Mouse (Mus musculus): ENCODE data around the gene Atp1b2. TPM values are rescaled to one million over a fixed set of nuclear protein-coding genes. Genes with fewer than 3 reads are reported as not detected.
"Not testable (repeated sequence)": the region's sequence is repeated elsewhere in the genome, so short reads cannot be mapped to it uniquely, and the experiment has no call there.

Atp1b2 gene
- polyA plus RNA-seq, 1 experiment from 2014 or later, result 6.9 TPM

GRCm38 (mm10) chr11:69620394-69621081, 14.8 kb upstream of the Atp1b2 start:
- H3K27me3 ChIP-seq (ENCODE audit: insufficient read depth, low read length), result peaks cover 4% of the 10 kb centered on the region; the same call in 1 of the 2 replicates
- no peaks in the 10 kb centered on the region for H3K36me3 ChIP-seq (ENCODE audit: insufficient read depth)
- TF ChIP-seq CTCF (IDR thresholded peaks at IDR 0.05; ENCODE audit: low read depth), result no peak
- DNase-seq (no peak), ATAC-seq (ENCODE audit: insufficient read depth) (no peak)
- H3K27ac ChIP-seq (ENCODE audit: low read depth), result no peak overlapping the region
- no peak overlapping the region for H3K4me2 ChIP-seq
- no peaks in the 10 kb centered on the region for H3K4me1 ChIP-seq (ENCODE audit: insufficient read depth)
- H3K4me3 ChIP-seq (ENCODE audit: low read depth, low read length), result no peak overlapping the region
- H3K9ac ChIP-seq, result no peak overlapping the region
- 62% methylated on average over 7 of the region's 7 CpGs for WGBS
- no peaks in the 10 kb centered on the region for H3K9me3 ChIP-seq (ENCODE audit: low read depth, low read length)

- H3K4me2 ChIP-seq, result no peak within 1 kb of the TSS
- 53% methylated on average over 5 of the region's 5 CpGs for WGBS
- peaks cover 4% of the 10 kb centered on the region; the same call in 1 of the 2 replicates for H3K27me3 ChIP-seq (ENCODE audit: insufficient read depth, low read length)
- H3K9ac ChIP-seq, result no peak within 1 kb of the TSS
- H3K4me1 ChIP-seq (ENCODE audit: insufficient read depth), result 0 out of 2 replicates have a peak, but pooled peaks cover 5% of the 10 kb centered on the region
- no peak within 1 kb of the TSS for H3K27ac ChIP-seq (ENCODE audit: low read depth)
- H3K9me3 ChIP-seq (ENCODE audit: low read depth, low read length), result no peaks in the 10 kb centered on the region
- TF ChIP-seq CTCF (IDR thresholded peaks at IDR 0.05; ENCODE audit: low read depth), result no peak
- ATAC-seq (ENCODE audit: insufficient read depth) (no peak), DNase-seq (no peak)
- no peaks in the 10 kb centered on the region for H3K36me3 ChIP-seq (ENCODE audit: insufficient read depth)
- no peak within 1 kb of the TSS for H3K4me3 ChIP-seq (ENCODE audit: low read depth, low read length)
Observed at GRCm38 (mm10) chr11:69617805-69618204, 12.1 kb upstream of the Atp1b2 start, which contains the start of gene Shbg. Shbg (minus strand) TSS chr11:69617905.

- Histone ChIP-seq H3K9ac (no peak overlapping the region), H3K4me1 (ENCODE audit: insufficient read depth) (0 out of 2 replicates have a peak, but pooled peaks cover 5% of the 10 kb centered on the region), H3K27ac (ENCODE audit: low read depth) (no peak overlapping the region), H3K27me3 (ENCODE audit: insufficient read depth, low read length) (peaks cover 4% of the 10 kb centered on the region; the same call in 1 of the 2 replicates), H3K9me3 (ENCODE audit: low read depth, low read length) (no peaks in the 10 kb centered on the region), H3K4me3 (ENCODE audit: low read depth, low read length) (no peak overlapping the region), H3K36me3 (ENCODE audit: insufficient read depth) (no peaks in the 10 kb centered on the region), H3K4me2 (no peak overlapping the region)
- TF ChIP-seq CTCF (IDR thresholded peaks at IDR 0.05; ENCODE audit: low read depth), result no peak
- no peak for ATAC-seq (ENCODE audit: insufficient read depth)
- no peak for DNase-seq
- WGBS, result 45% methylated on average over 10 of the region's 10 CpGs
Observed at GRCm38 (mm10) chr11:69616781-69617180, 11.0 kb upstream of the Atp1b2 start.

- H3K4me3 ChIP-seq (ENCODE audit: low read depth, low read length), result peak overlapping the region; percentile 7
- H3K36me3 ChIP-seq (ENCODE audit: insufficient read depth); ATAC-seq (ENCODE audit: insufficient read depth); H3K27ac ChIP-seq (ENCODE audit: low read depth); DNase-seq; H3K9me3 ChIP-seq (ENCODE audit: low read depth, low read length); H3K4me1 ChIP-seq (ENCODE audit: insufficient read depth); H3K9ac ChIP-seq; H3K27me3 ChIP-seq (ENCODE audit: insufficient read depth, low read length): not testable (repeated sequence)
- peak overlapping the region; percentile 45 for H3K4me2 ChIP-seq
- 45% methylated on average over 11 of the region's 11 CpGs for WGBS
Observed at GRCm38 (mm10) chr11:69614257-69614588, 8.5 kb upstream of the Atp1b2 start.

- Histone ChIP-seq H3K9me3 (ENCODE audit: low read depth, low read length) (no peaks in the 10 kb centered on the region), H3K27ac (ENCODE audit: low read depth) (no peak overlapping the region), H3K4me3 (ENCODE audit: low read depth, low read length) (peak overlapping the region; percentile 7), H3K9ac (peak overlapping the region; percentile 48), H3K4me2 (peak overlapping the region; percentile 45), H3K36me3 (ENCODE audit: insufficient read depth) (no peaks in the 10 kb centered on the region), H3K27me3 (ENCODE audit: insufficient read depth, low read length) (peaks cover 4% of the 10 kb centered on the region; the same call in 1 of the 2 replicates), H3K4me1 (ENCODE audit: insufficient read depth) (0 out of 2 replicates have a peak, but pooled peaks cover 5% of the 10 kb centered on the region)
- peak; percentile 87 for TF ChIP-seq CTCF (IDR thresholded peaks at IDR 0.05; ENCODE audit: low read depth)
- ATAC-seq (ENCODE audit: insufficient read depth), result peak; percentile 81
- peak; percentile 95 for DNase-seq
- WGBS, result 9% methylated on average over 19 of the region's 19 CpGs
Observed at GRCm38 (mm10) chr11:69613553-69614256, 8.0 kb upstream of the Atp1b2 start.

GRCm38 (mm10) chr11:69610899-69611298, 5.2 kb upstream of the Atp1b2 start:
- no peaks in the 10 kb centered on the region for H3K27me3 ChIP-seq (ENCODE audit: insufficient read depth, low read length)
- no peak overlapping the region for H3K4me2 ChIP-seq
- no peak overlapping the region for H3K27ac ChIP-seq (ENCODE audit: low read depth)
- ATAC-seq (ENCODE audit: insufficient read depth), result no peak
- no peaks in the 10 kb centered on the region for H3K36me3 ChIP-seq (ENCODE audit: insufficient read depth)
- H3K9me3 ChIP-seq (ENCODE audit: low read depth, low read length), result no peaks in the 10 kb centered on the region
- H3K4me1 ChIP-seq (ENCODE audit: insufficient read depth), result 0 out of 2 replicates have a peak, but pooled peaks cover 5% of the 10 kb centered on the region
- 43% methylated on average over 4 of the region's 4 CpGs for WGBS
- H3K9ac ChIP-seq, result no peak overlapping the region; the same call in 1 of the 2 replicates
- H3K4me3 ChIP-seq (ENCODE audit: low read depth, low read length), result no peak overlapping the region
- no peak for DNase-seq
- TF ChIP-seq CTCF (IDR thresholded peaks at IDR 0.05; ENCODE audit: low read depth), result no peak

GRCm38 (mm10) chr11:69609416-69609815, 3.7 kb upstream of the Atp1b2 start:
- 56% methylated on average over 7 of the region's 7 CpGs for WGBS
- no peak overlapping the region for H3K27ac ChIP-seq (ENCODE audit: low read depth)
- DNase-seq, result no peak
- TF ChIP-seq CTCF (IDR thresholded peaks at IDR 0.05; ENCODE audit: low read depth), result no peak
- peaks cover 12% of the 10 kb centered on the region for H3K4me1 ChIP-seq (ENCODE audit: insufficient read depth)
- no peaks in the 10 kb centered on the region for H3K36me3 ChIP-seq (ENCODE audit: insufficient read depth)
- H3K27me3 ChIP-seq (ENCODE audit: insufficient read depth, low read length), result peaks cover 9% of the 10 kb centered on the region; the same call in 1 of the 2 replicates
- H3K4me2 ChIP-seq, result no peak overlapping the region
- H3K9ac ChIP-seq, result no peak overlapping the region
- ATAC-seq (ENCODE audit: insufficient read depth), result no peak
- H3K9me3 ChIP-seq (ENCODE audit: low read depth, low read length), result no peaks in the 10 kb centered on the region
- H3K4me3 ChIP-seq (ENCODE audit: low read depth, low read length), result no peak overlapping the region
